ENCODE assay signal across 12 mouse cellular contexts in genomic region chr6:52860713-52861112, GRCm38 (mm10).
DNase-seq lines count a peak whose midpoint lies in the region; ATAC-seq and TF ChIP-seq lines count a peak whose summit lies in the region.
"Had no signal": no experiment of that assay in that cellular context is flagged by ENCODE, and none has a peak within 500 bp of the region (broad histone marks: within the 10 kb centered on the region; RNA-seq: fewer than 3 reads in every experiment).

No protein-coding gene starts in this region.

- H3K27me3 ChIP-seq in kidney, postnatal 0 days (ENCODE audit: insufficient read depth, low read length) = no peaks in the 10 kb centered on the region
- 0 out of 2 replicates have a peak, but pooled peaks cover 3% of the 10 kb centered on the region for H3K27me3 ChIP-seq in kidney, embryonic 15.5 days
- no peaks in the 10 kb centered on the region for H3K27me3 ChIP-seq in embryonic facial prominence, embryonic 12.5 days
- 0 out of 2 replicates have a peak, but pooled peaks cover 7% of the 10 kb centered on the region for H3K27me3 ChIP-seq in limb, embryonic 15.5 days
- H3K27me3 ChIP-seq: heart, embryonic 13.5 days; liver, embryonic 15.5 days had no signal

- no peaks in the 10 kb centered on the region for H3K4me1 ChIP-seq in kidney, postnatal 0 days (replicated peaks; ENCODE audit: insufficient read depth, low read length)
- H3K4me1 ChIP-seq in kidney, embryonic 15.5 days = peaks cover 48% of the 10 kb centered on the region
- H3K4me1 ChIP-seq in bone marrow, adult 2 months (ENCODE audit: control insufficient read depth, insufficient read depth, low read length) = peaks cover 8% of the 10 kb centered on the region
- H3K4me1 ChIP-seq in embryonic facial prominence, embryonic 12.5 days = peaks cover 49% of the 10 kb centered on the region
- H3K4me1 ChIP-seq in limb, embryonic 15.5 days = peaks cover 58% of the 10 kb centered on the region

- H3K36me3 ChIP-seq in kidney, postnatal 0 days (ENCODE audit: insufficient read depth, low read length) = no peaks in the 10 kb centered on the region
- no peaks in the 10 kb centered on the region for H3K36me3 ChIP-seq in kidney, embryonic 15.5 days
- H3K36me3 ChIP-seq in embryonic facial prominence, embryonic 12.5 days = no peaks in the 10 kb centered on the region
- H3K36me3 ChIP-seq in limb, embryonic 15.5 days = no peaks in the 10 kb centered on the region
- H3K36me3 ChIP-seq: heart, embryonic 13.5 days; liver, embryonic 15.5 days had no signal

- 25% methylated on average over 6 of the region's 6 CpGs for WGBS in kidney, postnatal 0 days
- WGBS in kidney, embryonic 15.5 days = 14% methylated on average over 6 of the region's 6 CpGs
- WGBS in bone marrow, adult 2 months = 40% methylated on average over 6 of the region's 6 CpGs
- 18% methylated on average over 6 of the region's 6 CpGs for WGBS in embryonic facial prominence, embryonic 12.5 days
- WGBS in limb, embryonic 15.5 days = 22% methylated on average over 6 of the region's 6 CpGs

- peak; percentile 26 for DNase-seq in kidney, postnatal 0 days (ENCODE audit: low spot score)
- no peak for DNase-seq in adrenal gland, postnatal 25 days
- no peak for DNase-seq in kidney, adult 11 months
- DNase-seq: kidney, postnatal 14 days; right cerebral cortex, adult 18-20 months had no signal

- H3K9ac ChIP-seq in kidney, postnatal 0 days (ENCODE audit: low read depth, low read length) = no peak overlapping the region
- H3K9ac ChIP-seq in kidney, embryonic 15.5 days = no peak overlapping the region
- no peak overlapping the region for H3K9ac ChIP-seq in embryonic facial prominence, embryonic 12.5 days
- H3K9ac ChIP-seq in limb, embryonic 15.5 days = no peak overlapping the region
- H3K9ac ChIP-seq: heart, embryonic 13.5 days; liver, embryonic 15.5 days had no signal

- H3K4me2 ChIP-seq in kidney, postnatal 0 days (ENCODE audit: low read length) = no peak overlapping the region
- no peak overlapping the region for H3K4me2 ChIP-seq in kidney, embryonic 15.5 days
- no peak overlapping the region for H3K4me2 ChIP-seq in embryonic facial prominence, embryonic 12.5 days (replicated peaks)
- H3K4me2 ChIP-seq in limb, embryonic 15.5 days = no peak overlapping the region
- H3K4me2 ChIP-seq: heart, embryonic 13.5 days; liver, embryonic 15.5 days had no signal

- H3K27ac ChIP-seq in kidney, postnatal 0 days = no peak overlapping the region
- no peak overlapping the region for H3K27ac ChIP-seq in kidney, embryonic 15.5 days
- peak overlapping the region; percentile 55; the same call in 1 of the 2 replicates for H3K27ac ChIP-seq in bone marrow, adult 2 months (ENCODE audit: control insufficient read depth, insufficient read depth, low read depth, low read length, poor library complexity)
- H3K27ac ChIP-seq in embryonic facial prominence, embryonic 12.5 days = peak overlapping the region; percentile 69; the same call in 1 of the 2 replicates
- peak overlapping the region; percentile 80 for H3K27ac ChIP-seq in limb, embryonic 15.5 days
- H3K27ac ChIP-seq: left cerebral cortex, adult 2 months; liver, embryonic 15.5 days had no signal

- no peak for TF ChIP-seq CTCF in kidney, postnatal 0 days (IDR thresholded peaks at IDR 0.05; ENCODE audit: low read depth)
- no peak for TF ChIP-seq CTCF in bone marrow, adult 2 months (IDR thresholded peaks at IDR 0.05; ENCODE audit: control insufficient read depth, insufficient read depth, low read length)

- no peak for ATAC-seq in kidney, postnatal 0 days (replicated peaks; ENCODE audit: low FRiP score, low read depth)
- ATAC-seq in kidney, embryonic 15.5 days (replicated peaks; ENCODE audit: low FRiP score) = no peak
- no peak for ATAC-seq in embryonic facial prominence, embryonic 12.5 days (ENCODE audit: insufficient number of reproducible peaks, insufficient read depth, low FRiP score, low TSS enrichment)
- ATAC-seq in limb, embryonic 15.5 days (ENCODE audit: insufficient number of reproducible peaks, low FRiP score, low TSS enrichment, low read depth) = no peak

- H3K9me3 ChIP-seq in kidney, postnatal 0 days (replicated peaks; ENCODE audit: low read length) = no peaks in the 10 kb centered on the region
- no peaks in the 10 kb centered on the region for H3K9me3 ChIP-seq in kidney, embryonic 15.5 days (replicated peaks)
- H3K9me3 ChIP-seq in embryonic facial prominence, embryonic 12.5 days = no peaks in the 10 kb centered on the region
- H3K9me3 ChIP-seq in limb, embryonic 15.5 days = no peaks in the 10 kb centered on the region
- H3K9me3 ChIP-seq: heart, embryonic 13.5 days; liver, embryonic 15.5 days had no signal

- no peak for TF ChIP-seq POLR2A in bone marrow, adult 2 months (IDR thresholded peaks at IDR 0.05; ENCODE audit: borderline replicate concordance, control insufficient read depth, low read depth, low read length)

- no peak overlapping the region for H3K4me3 ChIP-seq in kidney, postnatal 0 days (replicated peaks; ENCODE audit: low read depth, low read length)
- no peak overlapping the region for H3K4me3 ChIP-seq in kidney, embryonic 15.5 days (replicated peaks)
- no peak overlapping the region for H3K4me3 ChIP-seq in bone marrow, adult 2 months (replicated peaks; ENCODE audit: control insufficient read depth, low read depth, low read length)
- no peak overlapping the region for H3K4me3 ChIP-seq in embryonic facial prominence, embryonic 12.5 days
- H3K4me3 ChIP-seq in limb, embryonic 15.5 days = no peak overlapping the region
- H3K4me3 ChIP-seq: heart, embryonic 13.5 days; left cerebral cortex, adult 2 months; liver, embryonic 15.5 days had no signal

Comparison
In these comparisons a context has a peak if more than half of its experiments do, and no peak if none do; other contexts are left out.
1. H3K27ac ChIP-seq: peak in bone marrow, adult 2 months (single experiment), embryonic facial prominence, embryonic 12.5 days (single experiment) and limb, embryonic 15.5 days (single experiment); none in kidney, postnatal 0 days (single experiment) and kidney, embryonic 15.5 days (single experiment).